Mouse (Mus musculus): Measurements from ENCODE around the gene Ubxn1.

GRCm38 (mm10) chr19:8829660-8830059 is 41.6 kb upstream of the Ubxn1 start, which contains the start of gene AC129217.1:
- no peak for TF ChIP-seq CTCF (IDR thresholded peaks at IDR 0.05; ENCODE audit: borderline replicate concordance, insufficient read depth, low read depth, low read length)
- no peak for TF ChIP-seq POLR2A (IDR thresholded peaks at IDR 0.05; ENCODE audit: borderline replicate concordance, insufficient read depth, low read length)
